Mouse (Mus musculus) forebrain, embryonic 15.5 days (tissue): Measurements from ENCODE around the gene Tedc2. TPM values are rescaled to one million over a fixed set of nuclear protein-coding genes. Genes with fewer than 3 reads are reported as not detected.

Experiments
- ATAC-seq: fragments of 200-750 bp; cut with Nextera tagmentation; replicated peaks from 2 replicates; pipeline ENCODE4 v1.8.0; 2017; ENCODE audit warnings: mild to moderate bottlenecking, moderate TSS enrichment, moderate library complexity
- H3K27ac ChIP-seq: fragments of 300-500 bp; sonication (generic); replicated peaks from 2 replicates; pipeline ENCODE4 v1.5.1; 2015; ENCODE audit warnings: mild to moderate bottlenecking, inconsistent platforms
- H3K27me3 ChIP-seq: fragments of 300-500 bp; sonication (generic); 2 replicates; pipeline ENCODE4 v1.6.1; 2015; ENCODE audit warnings: inconsistent platforms
- H3K36me3 ChIP-seq: fragments of 300-500 bp; sonication (generic); 2 replicates; pipeline ENCODE4 v1.6.1; 2015; ENCODE audit warnings: mild to moderate bottlenecking, inconsistent platforms
- H3K4me1 ChIP-seq: fragments of 300-500 bp; sonication (generic); 2 replicates; pipeline ENCODE4 v1.6.1; 2015; ENCODE audit warnings: inconsistent platforms
- H3K4me2 ChIP-seq: fragments of 300-500 bp; sonication (generic); replicated peaks from 2 replicates; pipeline ENCODE4 v1.6.1; 2015; ENCODE audit warnings: mild to moderate bottlenecking, inconsistent platforms
- H3K4me3 ChIP-seq: fragments of 300-500 bp; sonication (generic); 2 replicates; pipeline ENCODE4 v1.5.1; 2015; ENCODE audit warnings: mild to moderate bottlenecking, inconsistent platforms
- H3K9ac ChIP-seq: fragments of 300-500 bp; sonication (generic); replicated peaks from 2 replicates; pipeline ENCODE4 v1.6.1; 2015; ENCODE audit warnings: mild to moderate bottlenecking, inconsistent platforms
- H3K9me3 ChIP-seq: fragments of 300-500 bp; sonication (generic); 2 replicates; pipeline ENCODE4 v1.6.1; 2016; ENCODE audit warnings: inconsistent platforms
- WGBS: fragments of 180-500 bp; shearing (Covaris S2); methylation state at CpG from one replicate; pipeline ENCODE4 v1.1.7; 2015; ENCODE audit warnings: mixed read lengths; 5-methylcytosine and 5-hydroxymethylcytosine counted together
- polyA plus RNA-seq: library from polyadenylated mRNA; unstranded; fragments of >200 nt; fragmentation: Nextera tagmentation; extraction: Ambion mirVana; gene quantifications from 2 replicates; pipeline ENCODE4 v1.2.1, GENCODE M21; 2015

Gene Tedc2
- polyA plus RNA-seq, 1 experiment from 2014 or later = 13.0 TPM

- H3K4me3 ChIP-seq = peak overlapping the region; percentile 84
- peaks cover 67% of the 10 kb centered on the region for H3K4me1 ChIP-seq
- no peak overlapping the region for H3K27ac ChIP-seq
- ATAC-seq = no peak
- H3K36me3 ChIP-seq = no peaks in the 10 kb centered on the region
- WGBS = 82% methylated on average over 3 of the region's 3 CpGs
- H3K27me3 ChIP-seq = peaks cover 12% of the 10 kb centered on the region; the same call in 1 of the 2 replicates
- H3K9ac ChIP-seq = peak overlapping the region; percentile 80
- H3K9me3 ChIP-seq = no peaks in the 10 kb centered on the region
- peak overlapping the region; percentile 89 for H3K4me2 ChIP-seq
Measured at GRCm38 (mm10) chr17:24203611-24204534, 16.8 kb downstream of the Tedc2 start.

- H3K4me2 ChIP-seq = peak overlapping the region; percentile 89
- 42% methylated on average over 4 of the region's 4 CpGs for WGBS
- H3K9me3 ChIP-seq = no peaks in the 10 kb centered on the region
- H3K4me3 ChIP-seq = no peak overlapping the region
- no peak for ATAC-seq
- no peaks in the 10 kb centered on the region for H3K36me3 ChIP-seq
- no peak overlapping the region for H3K27ac ChIP-seq
- H3K4me1 ChIP-seq = peaks cover 59% of the 10 kb centered on the region
- H3K9ac ChIP-seq = 0 out of 2 replicates have a peak overlapping the region, but pooled peaks have one; percentile 20
- H3K27me3 ChIP-seq = peaks cover 12% of the 10 kb centered on the region; the same call in 1 of the 2 replicates
Measured at GRCm38 (mm10) chr17:24203068-24203467, 17.6 kb downstream of the Tedc2 start.

DNA sequence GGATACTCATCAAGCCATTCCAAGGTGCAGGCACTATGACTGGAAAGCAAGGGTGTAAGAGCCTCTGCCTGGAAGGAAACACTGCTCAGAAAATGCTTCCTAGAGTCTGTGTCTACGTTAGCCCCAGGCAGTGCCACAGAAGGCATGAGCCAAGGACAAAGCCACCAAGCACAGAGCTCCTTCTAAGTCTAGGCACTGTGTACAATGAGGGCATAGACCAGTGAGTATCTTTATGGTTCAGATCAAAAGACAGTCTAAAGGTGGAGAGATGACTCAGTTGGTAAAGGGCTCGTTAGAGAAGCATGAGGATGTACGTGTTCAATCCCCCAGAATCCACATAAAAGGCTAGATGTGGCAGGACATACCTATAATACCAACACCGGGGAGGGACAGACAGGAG, 19.6 kb downstream of the Tedc2 start:
- H3K27me3 ChIP-seq = no peaks in the 10 kb centered on the region
- H3K36me3 ChIP-seq = no peaks in the 10 kb centered on the region
- peaks cover 39% of the 10 kb centered on the region for H3K4me1 ChIP-seq
- no peak for ATAC-seq
- no peak overlapping the region for H3K9ac ChIP-seq
- H3K4me2 ChIP-seq = no peak overlapping the region
- WGBS = 64% methylated on average over 4 of the region's 4 CpGs
- no peaks in the 10 kb centered on the region for H3K9me3 ChIP-seq
- no peak overlapping the region for H3K4me3 ChIP-seq
- H3K27ac ChIP-seq = no peak overlapping the region

DNA sequence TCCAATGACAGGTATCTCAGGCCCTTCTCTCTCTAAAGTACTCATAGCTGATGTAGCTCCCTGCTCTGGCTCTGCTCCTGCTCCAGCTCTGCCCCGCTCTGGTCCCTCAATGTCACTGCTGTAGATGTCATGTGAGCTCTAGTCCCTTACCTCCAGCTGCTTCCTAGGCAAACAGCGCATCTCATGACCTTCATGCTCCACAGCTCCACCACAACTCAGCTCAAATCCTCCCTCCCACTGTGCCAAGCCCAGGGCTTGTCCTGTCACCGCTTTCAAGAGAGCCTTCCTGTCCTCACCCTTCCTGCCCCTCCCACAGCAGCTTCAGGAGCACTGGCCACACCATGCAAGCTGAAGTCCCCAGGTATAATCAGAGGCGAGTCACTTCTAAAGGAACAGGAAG, 20.9 kb downstream of the Tedc2 start:
- Histone ChIP-seq H3K4me2 (no peak overlapping the region), H3K27ac (peak overlapping the region; percentile 74; the same call in 1 of the 2 replicates), H3K27me3 (no peaks in the 10 kb centered on the region), H3K9ac (no peak overlapping the region), H3K4me1 (peaks cover 29% of the 10 kb centered on the region), H3K4me3 (no peak overlapping the region), H3K9me3 (no peaks in the 10 kb centered on the region), H3K36me3 (no peaks in the 10 kb centered on the region)
- no peak; the same call in 1 of the 2 replicates for ATAC-seq
- WGBS = 86% methylated on average over 4 of the region's 4 CpGs

DNA sequence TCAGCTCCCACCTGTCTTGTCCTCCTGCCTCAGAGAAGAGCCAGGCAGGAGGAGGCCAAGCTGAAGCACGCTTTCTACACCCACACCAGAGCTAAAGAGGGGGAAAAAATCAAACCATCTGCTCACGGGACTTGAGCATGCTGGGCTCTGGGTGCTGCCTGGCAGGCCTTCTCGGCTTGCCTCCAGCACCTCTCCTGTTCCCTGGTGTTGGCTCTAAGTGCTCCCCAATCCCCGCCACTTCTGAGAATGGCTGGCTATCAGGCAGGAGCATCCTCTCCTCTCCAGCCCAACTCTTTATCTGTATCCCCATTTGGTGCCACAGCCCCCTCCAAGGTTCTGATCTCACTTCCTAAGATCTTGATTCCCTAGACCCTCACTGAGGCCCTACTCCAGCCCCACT, 21.4 kb downstream of the Tedc2 start:
- Histone ChIP-seq H3K9ac (no peak overlapping the region), H3K9me3 (no peaks in the 10 kb centered on the region), H3K36me3 (no peaks in the 10 kb centered on the region), H3K4me2 (no peak overlapping the region), H3K27me3 (no peaks in the 10 kb centered on the region), H3K27ac (peak overlapping the region; percentile 74), H3K4me1 (peaks cover 24% of the 10 kb centered on the region), H3K4me3 (no peak overlapping the region)
- ATAC-seq = 0 out of 2 replicates have a peak, but pooled peaks have one; percentile 42
- WGBS = 71% methylated on average over 4 of the region's 4 CpGs

DNA sequence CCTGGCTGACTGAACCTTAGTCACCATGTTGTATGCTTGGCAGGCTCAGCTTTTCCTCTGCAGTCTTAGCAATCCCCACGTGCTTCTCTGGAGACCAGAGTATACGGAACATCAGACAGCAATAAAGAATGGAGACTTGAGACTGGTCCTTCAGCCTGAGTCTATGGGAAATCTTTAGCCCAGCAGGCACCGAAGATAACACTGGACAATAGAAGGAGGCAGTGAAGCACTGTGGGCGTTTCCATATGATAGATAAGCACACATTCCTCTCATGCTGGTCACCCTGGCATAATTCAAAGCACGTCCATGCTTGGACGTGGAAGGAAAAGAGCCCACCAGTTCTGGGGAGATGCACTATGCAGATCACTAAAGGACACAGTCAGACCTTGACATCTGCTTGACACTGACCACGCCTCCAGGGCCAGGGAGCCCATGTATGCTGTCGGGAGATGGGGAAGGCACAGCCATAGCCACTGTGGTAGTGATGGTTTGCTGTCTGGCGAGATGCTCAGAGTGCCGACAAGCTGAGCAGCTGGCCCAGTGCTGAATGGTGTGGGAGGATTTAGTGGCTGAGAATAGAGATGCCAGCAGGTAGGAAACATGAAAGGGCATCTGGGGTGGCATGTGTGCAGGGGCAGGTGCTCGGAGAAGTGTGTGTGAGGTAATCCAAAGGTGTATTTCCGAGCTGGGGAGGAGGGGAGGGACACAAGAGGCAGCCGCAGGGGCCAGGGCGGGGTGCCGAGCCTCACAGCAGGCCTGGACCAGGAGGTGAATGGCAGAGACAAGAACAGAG, 23.4 kb downstream of the Tedc2 start:
- no peak for ATAC-seq
- Histone ChIP-seq H3K4me3 (no peak overlapping the region), H3K27me3 (no peaks in the 10 kb centered on the region), H3K4me2 (no peak overlapping the region), H3K36me3 (no peaks in the 10 kb centered on the region), H3K9me3 (no peaks in the 10 kb centered on the region), H3K27ac (no peak overlapping the region), H3K9ac (no peak overlapping the region), H3K4me1 (0 out of 2 replicates have a peak, but pooled peaks cover 8% of the 10 kb centered on the region)
- WGBS = 70% methylated on average over 15 of the region's 15 CpGs

- no peaks in the 10 kb centered on the region for H3K27me3 ChIP-seq
- H3K9me3 ChIP-seq = no peaks in the 10 kb centered on the region
- H3K27ac ChIP-seq = no peak overlapping the region
- no peak overlapping the region for H3K9ac ChIP-seq
- 0 out of 2 replicates have a peak, but pooled peaks cover under 1% of the 10 kb centered on the region for H3K4me1 ChIP-seq
- H3K4me3 ChIP-seq = no peak overlapping the region
- H3K36me3 ChIP-seq = no peaks in the 10 kb centered on the region
- H3K4me2 ChIP-seq = no peak overlapping the region
- no peak for ATAC-seq
- 68% methylated on average over 2 of the region's 2 CpGs for WGBS
Measured at GRCm38 (mm10) chr17:24195349-24195748, 25.3 kb downstream of the Tedc2 start.

- Histone ChIP-seq H3K9me3 (no peaks in the 10 kb centered on the region), H3K4me3 (no peak overlapping the region), H3K36me3 (no peaks in the 10 kb centered on the region), H3K4me1 (no peaks in the 10 kb centered on the region), H3K4me2 (no peak overlapping the region), H3K27me3 (no peaks in the 10 kb centered on the region), H3K9ac (no peak overlapping the region), H3K27ac (no peak overlapping the region)
- ATAC-seq = no peak
- 87% methylated on average over 5 of the region's 5 CpGs for WGBS
Measured at GRCm38 (mm10) chr17:24193769-24194168, 26.9 kb downstream of the Tedc2 start.

DNA sequence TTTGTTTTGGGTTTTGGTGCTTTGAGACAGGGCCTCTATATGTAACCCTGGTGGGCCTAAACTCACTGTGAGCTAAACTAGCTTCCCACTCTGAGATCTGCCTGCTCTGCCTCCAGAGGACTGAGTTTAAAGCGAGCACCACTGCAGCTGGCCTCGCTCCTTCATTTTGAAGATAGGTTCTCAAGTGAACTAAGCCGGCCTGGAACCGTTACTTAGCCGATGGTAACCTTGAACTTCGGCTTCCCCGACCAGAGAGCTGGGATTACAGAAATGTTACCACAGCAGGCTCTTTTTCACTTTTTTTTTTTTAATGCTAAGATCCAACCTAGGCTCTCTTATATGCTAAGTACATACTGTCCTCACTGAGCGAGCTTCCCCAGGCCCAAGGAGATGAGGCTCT, 27.4 kb downstream of the Tedc2 start:
- H3K4me3 ChIP-seq = no peak overlapping the region
- no peak overlapping the region for H3K9ac ChIP-seq
- no peaks in the 10 kb centered on the region for H3K9me3 ChIP-seq
- ATAC-seq = no peak
- WGBS = 87% methylated on average over 8 of the region's 8 CpGs
- H3K27me3 ChIP-seq = no peaks in the 10 kb centered on the region
- H3K4me2 ChIP-seq = no peak overlapping the region
- no peaks in the 10 kb centered on the region for H3K4me1 ChIP-seq
- H3K36me3 ChIP-seq = no peaks in the 10 kb centered on the region
- no peak overlapping the region for H3K27ac ChIP-seq

DNA sequence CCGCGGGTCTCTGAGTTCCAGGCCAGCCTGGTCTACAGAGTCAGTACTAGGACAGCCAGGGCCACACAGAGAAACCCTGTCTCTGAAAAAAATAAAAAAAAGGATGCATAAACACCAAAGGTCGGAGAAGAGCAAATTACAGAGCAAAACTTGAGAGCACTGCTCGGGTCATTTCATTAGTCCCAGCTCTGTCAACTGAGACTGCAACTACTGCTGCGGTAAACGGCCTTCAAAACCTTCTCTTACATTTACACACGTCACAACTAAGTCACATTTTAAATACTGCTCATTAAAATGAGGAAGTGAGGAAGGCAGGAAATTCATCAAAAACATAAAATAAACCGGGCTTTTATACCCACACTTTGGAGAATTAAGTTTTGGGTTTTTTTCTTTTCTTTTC, 27.8 kb downstream of the Tedc2 start:
- 82% methylated on average over 8 of the region's 8 CpGs for WGBS

GRCm38 (mm10) chr17:24191481-24191880, 29.2 kb downstream of the Tedc2 start:
- no peak overlapping the region for H3K27ac ChIP-seq
- no peak overlapping the region for H3K4me2 ChIP-seq
- no peak overlapping the region for H3K9ac ChIP-seq
- no peaks in the 10 kb centered on the region for H3K36me3 ChIP-seq
- no peaks in the 10 kb centered on the region for H3K4me1 ChIP-seq
- no peaks in the 10 kb centered on the region for H3K27me3 ChIP-seq
- 63% methylated on average over 4 of the region's 4 CpGs for WGBS
- ATAC-seq = no peak
- no peak overlapping the region for H3K4me3 ChIP-seq
- H3K9me3 ChIP-seq = no peaks in the 10 kb centered on the region

More for the DNA sequence above, 27.8 kb downstream of the Tedc2 start:
- no peak for ATAC-seq
- Histone ChIP-seq H3K4me3 (no peak overlapping the region), H3K36me3 (no peaks in the 10 kb centered on the region), H3K9me3 (no peaks in the 10 kb centered on the region), H3K4me1 (no peaks in the 10 kb centered on the region), H3K4me2 (no peak overlapping the region), H3K9ac (no peak overlapping the region), H3K27me3 (no peaks in the 10 kb centered on the region), H3K27ac (no peak overlapping the region)

DNA sequence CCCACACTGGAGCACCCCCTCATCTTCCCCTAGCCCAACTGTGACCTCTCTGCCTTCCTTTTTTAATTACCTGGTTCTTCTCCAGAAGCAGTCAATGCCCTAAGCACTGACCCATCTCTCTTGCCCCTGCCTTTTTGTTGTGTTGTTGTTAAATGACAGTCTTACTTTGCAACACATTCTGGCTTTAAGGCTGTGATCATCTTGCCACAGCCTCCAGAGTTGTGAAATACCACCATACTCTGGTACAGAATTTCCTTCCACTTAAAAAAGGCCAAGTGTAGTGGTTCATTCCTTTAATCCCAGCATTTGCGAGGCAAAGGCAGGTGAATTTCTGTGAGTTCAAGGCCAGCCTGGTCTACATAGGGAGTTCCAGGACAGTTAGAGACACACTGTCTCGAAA, 29.7 kb downstream of the Tedc2 start:
- no peak for ATAC-seq
- Histone ChIP-seq H3K4me3 (no peak overlapping the region), H3K27ac (no peak overlapping the region), H3K4me1 (no peaks in the 10 kb centered on the region), H3K9me3 (no peaks in the 10 kb centered on the region), H3K4me2 (no peak overlapping the region), H3K27me3 (no peaks in the 10 kb centered on the region), H3K9ac (no peak overlapping the region), H3K36me3 (0 out of 2 replicates have a peak, but pooled peaks cover 2% of the 10 kb centered on the region)
- WGBS = 83% methylated on average over 2 of the region's 2 CpGs
